Mouse (Mus musculus) heart, postnatal 0 days (tissue): Measurements from ENCODE around the gene Tex14. TPM values are rescaled to one million over a fixed set of nuclear protein-coding genes. Genes with fewer than 3 reads are reported as not detected.
A peak's percentile ranks its signal among the peaks of the same experiment; 100 is the strongest.
"Not testable (repeated sequence)": the region's sequence is repeated elsewhere in the genome, so short reads cannot be mapped to it uniquely, and the experiment has no call there.

ENCODE experiments used
- ATAC-seq: fragments of 200-750 bp; cut with Nextera tagmentation; 2 replicates; pipeline ENCODE4 v1.8.0; 2017; ENCODE audit warnings: low read depth, moderate number of reproducible peaks, moderate library complexity; ENCODE audit not compliant: insufficient read depth
- DNase-seq: peaks from one replicate; pipeline ENCODE4 v3.0.0-alpha.2; 2016; ENCODE audit warnings: low spot score
- H3K27ac ChIP-seq: fragments of 300-500 bp; sonication (generic); 2 replicates; pipeline ENCODE4 v1.5.1; 2014; ENCODE audit warnings: low read depth, mild to moderate bottlenecking
- H3K27me3 ChIP-seq: fragments of 300-500 bp; sonication (generic); 2 replicates; pipeline ENCODE4 v1.6.1; 2014; ENCODE audit warnings: low read length, mixed read lengths; ENCODE audit not compliant: control insufficient read depth, insufficient read depth
- H3K36me3 ChIP-seq: fragments of 300-500 bp; sonication (generic); replicated peaks from 2 replicates; pipeline ENCODE4 v1.6.1; 2014; ENCODE audit warnings: low read length, mixed read lengths; ENCODE audit not compliant: control insufficient read depth, insufficient read depth
- H3K4me1 ChIP-seq: fragments of 300-500 bp; sonication (generic); 2 replicates; pipeline ENCODE4 v1.6.1; 2014; ENCODE audit warnings: antibody characterized with exemption; ENCODE audit not compliant: control insufficient read depth, insufficient read depth
- H3K4me2 ChIP-seq: fragments of 300-500 bp; sonication (generic); 2 replicates; pipeline ENCODE4 v1.6.1; 2014; ENCODE audit warnings: low read depth, mild to moderate bottlenecking, low read length, moderate library complexity
- H3K4me3 ChIP-seq: fragments of 300-500 bp; sonication (generic); 2 replicates; pipeline ENCODE4 v1.5.1; 2014; ENCODE audit warnings: low read depth, low read length
- H3K9ac ChIP-seq: fragments of 300-500 bp; sonication (generic); replicated peaks from 2 replicates; pipeline ENCODE4 v1.6.1; 2014; ENCODE audit warnings: low read depth, low read length, mixed read lengths
- H3K9me3 ChIP-seq: fragments of 300-500 bp; sonication (generic); replicated peaks from 2 replicates; pipeline ENCODE4 v1.6.1; 2016; ENCODE audit warnings: low read length; ENCODE audit not compliant: control insufficient read depth
- CTCF ChIP-seq: IDR thresholded peaks from 2 replicates; pipeline ENCODE4 v1.5.1; 2016; ENCODE audit warnings: antibody characterized with exemption, control low read depth, low read depth
- EP300 ChIP-seq: IDR thresholded peaks from 2 replicates; pipeline ENCODE4 v1.6.1; 2016; ENCODE audit warnings: antibody characterized with exemption, low read depth
- WGBS: fragments of 180-500 bp; shearing (Covaris S2); extraction: QIAGEN DNeasy Blood & Tissue Kit; methylation state at CpG from one replicate; pipeline ENCODE4 v1.1.7; 2014; 5-methylcytosine and 5-hydroxymethylcytosine counted together
- polyA plus RNA-seq: library from polyadenylated mRNA; unstranded; fragments of >200 nt; fragmentation: Nextera tagmentation; extraction: Ambion mirVana; gene quantifications from 2 replicates; pipeline ENCODE4 v1.2.1, GENCODE M21; 2015
- total RNA-seq: library from RNA; depleted of rRNA; stranded (reverse); fragments of >200 nt; gene quantifications from 2 replicates; pipeline ENCODE4 v1.2.3, GENCODE M21; 2014; ENCODE audit warnings: low replicate concordance

Gene Tex14
- total and polyA plus RNA-seq, 2 experiments from 2014 or later, result 0.22 to 0.46 TPM

DNA sequence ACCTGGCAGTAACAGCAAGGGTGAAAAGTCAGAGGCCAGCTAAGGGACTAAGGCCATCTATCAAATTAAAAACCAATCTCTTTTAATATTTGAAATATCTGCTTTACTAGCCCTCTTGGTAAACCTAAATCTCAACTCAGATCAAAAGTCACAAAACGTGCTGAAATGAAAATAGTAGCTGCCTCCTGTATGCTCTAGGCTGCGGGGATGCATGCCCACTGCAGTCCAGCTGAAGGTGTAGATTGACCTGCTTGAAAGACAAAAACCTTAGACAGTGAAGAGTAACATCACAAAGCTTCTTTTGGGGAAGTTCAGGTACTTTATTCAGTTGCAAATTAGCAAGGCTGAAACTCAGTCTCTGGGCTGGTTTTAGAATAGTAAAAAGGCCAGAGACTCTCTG is 74.3 kb downstream of the Tex14 start:
- H3K27ac ChIP-seq, ATAC-seq, H3K9me3 ChIP-seq, DNase-seq, H3K4me1 ChIP-seq, H3K4me3 ChIP-seq, H3K4me2 ChIP-seq, H3K36me3 ChIP-seq, H3K27me3 ChIP-seq, H3K9ac ChIP-seq: not testable (repeated sequence)
- WGBS, result 76% methylated on average over 2 of the region's 2 CpGs

DNA sequence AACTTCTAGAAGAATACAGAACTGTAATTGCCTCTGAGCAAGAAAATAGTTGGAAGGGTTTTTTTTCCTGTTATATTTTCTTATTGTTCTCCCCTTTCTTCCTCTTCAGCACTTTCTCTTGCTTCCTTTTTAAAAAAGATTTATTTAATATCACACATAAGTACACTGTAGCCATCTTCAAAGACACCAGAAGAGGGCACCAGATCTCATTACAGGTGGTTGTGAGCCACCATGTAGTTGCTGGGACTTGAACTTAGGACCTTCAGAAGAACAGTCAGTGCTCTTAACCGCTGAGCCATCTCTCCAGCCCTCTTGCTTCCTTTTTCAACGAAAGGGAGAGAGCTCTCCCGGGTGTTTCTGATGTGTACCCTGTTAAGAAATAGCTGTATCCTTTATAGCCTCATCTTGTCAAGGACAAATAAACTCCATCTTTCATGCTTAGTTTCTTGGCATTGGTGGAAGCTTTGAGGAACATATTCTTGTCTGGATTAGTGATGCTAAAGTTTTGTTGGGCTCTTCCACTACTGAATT is 79.0 kb downstream of the Tex14 start:
- H3K4me1 ChIP-seq, result no peaks in the 10 kb centered on the region
- DNase-seq (no peak), ATAC-seq (no peak)
- H3K4me3 ChIP-seq, result no peak overlapping the region
- TF ChIP-seq EP300, result no peak
- TF ChIP-seq CTCF, result no peak
- no peak overlapping the region for H3K4me2 ChIP-seq
- no peak overlapping the region for H3K9ac ChIP-seq
- H3K36me3 ChIP-seq, result no peaks in the 10 kb centered on the region
- H3K27me3 ChIP-seq, result no peaks in the 10 kb centered on the region
- no peaks in the 10 kb centered on the region for H3K9me3 ChIP-seq
- no peak overlapping the region for H3K27ac ChIP-seq
- 78% methylated on average over 3 of the region's 3 CpGs for WGBS

- H3K9me3 ChIP-seq, result 0 out of 2 replicates have a peak, but pooled peaks cover 1% of the 10 kb centered on the region
Observed at GRCm38 (mm10) chr11:87488948-87489347, 84.1 kb downstream of the Tex14 start.

GRCm38 (mm10) chr11:87504690-87505214 is 99.9 kb downstream of the Tex14 start:
- WGBS, result 44% methylated on average over 5 of the region's 5 CpGs

More at GRCm38 (mm10) chr11:87488948-87489347, 84.1 kb downstream of the Tex14 start:
- H3K27ac ChIP-seq, result no peak overlapping the region
- DNase-seq (no peak), ATAC-seq (no peak)
- H3K4me2 ChIP-seq, result no peak overlapping the region
- H3K27me3 ChIP-seq, result no peaks in the 10 kb centered on the region
- no peak for TF ChIP-seq CTCF
- no peak for TF ChIP-seq EP300
- H3K36me3 ChIP-seq, result no peaks in the 10 kb centered on the region
- H3K4me1 ChIP-seq, result no peaks in the 10 kb centered on the region
- WGBS, result 83% methylated on average over 3 of the region's 3 CpGs
- H3K9ac ChIP-seq, result no peak overlapping the region
- no peak overlapping the region for H3K4me3 ChIP-seq

DNA sequence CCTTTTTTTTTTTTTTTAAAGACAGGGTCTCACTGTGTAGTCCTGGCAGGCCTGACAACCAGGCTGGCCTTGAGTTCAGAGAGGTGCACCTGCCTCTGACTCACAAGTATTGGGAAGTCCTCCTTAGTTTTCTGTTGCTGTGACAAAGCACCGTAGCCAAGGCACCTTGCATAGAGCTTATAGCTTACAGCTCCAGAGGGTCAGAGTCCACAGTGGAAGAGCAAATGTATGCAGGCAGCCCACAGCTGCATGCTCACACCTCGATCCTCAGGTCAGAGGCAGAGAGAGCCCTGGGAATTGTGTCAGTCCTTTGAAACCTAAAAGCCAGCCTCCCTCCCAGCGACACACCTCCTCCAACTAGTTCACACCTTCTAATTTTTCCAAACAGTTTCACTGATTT is 101.6 kb downstream of the Tex14 start:
- TF ChIP-seq EP300 (no peak), CTCF (no peak)
- no peak for DNase-seq
- Histone ChIP-seq H3K9me3 (no peaks in the 10 kb centered on the region), H3K4me1 (no peaks in the 10 kb centered on the region), H3K4me2 (no peak overlapping the region), H3K27ac (no peak overlapping the region), H3K9ac (no peak overlapping the region), H3K4me3 (no peak overlapping the region), H3K36me3 (no peaks in the 10 kb centered on the region), H3K27me3 (no peaks in the 10 kb centered on the region)
- ATAC-seq, result no peak
- 70% methylated on average over 3 of the region's 3 CpGs for WGBS

More at GRCm38 (mm10) chr11:87504690-87505214, 99.9 kb downstream of the Tex14 start:
- no peaks in the 10 kb centered on the region for H3K36me3 ChIP-seq
- ATAC-seq, result no peak
- H3K9me3 ChIP-seq, result no peaks in the 10 kb centered on the region
- DNase-seq, result peak; percentile 35
- no peak overlapping the region for H3K4me2 ChIP-seq
- H3K4me1 ChIP-seq, result no peaks in the 10 kb centered on the region
- H3K27me3 ChIP-seq, result no peaks in the 10 kb centered on the region
- no peak overlapping the region for H3K4me3 ChIP-seq
- H3K9ac ChIP-seq, result no peak overlapping the region
- no peak overlapping the region for H3K27ac ChIP-seq
- peak; percentile 55 for TF ChIP-seq CTCF
- no peak for TF ChIP-seq EP300

DNA sequence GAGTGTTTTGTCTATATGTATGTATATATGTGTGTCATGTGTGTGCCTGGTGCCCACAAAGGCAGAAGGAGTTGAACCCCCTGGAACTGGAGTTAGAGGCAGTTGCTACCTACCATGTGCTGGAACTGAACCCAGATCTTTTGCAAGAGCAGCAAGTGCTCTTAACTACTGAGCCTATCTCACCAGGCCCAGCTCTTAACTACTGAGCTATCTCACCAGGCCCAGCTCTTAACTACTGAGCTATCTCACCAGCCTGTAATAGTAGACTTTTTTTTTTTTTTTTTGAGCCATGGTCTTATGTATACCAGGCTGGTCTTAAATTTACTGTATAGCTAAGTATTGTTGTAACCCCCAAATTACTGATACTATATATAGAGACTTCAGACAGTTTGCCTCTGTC is 102.2 kb downstream of the Tex14 start:
- Histone ChIP-seq H3K9ac (no peak overlapping the region), H3K4me2 (no peak overlapping the region), H3K27ac (no peak overlapping the region), H3K36me3 (no peaks in the 10 kb centered on the region), H3K9me3 (no peaks in the 10 kb centered on the region), H3K4me3 (no peak overlapping the region), H3K27me3 (no peaks in the 10 kb centered on the region), H3K4me1 (no peaks in the 10 kb centered on the region)
- ATAC-seq, result no peak
- no peak for DNase-seq
- TF ChIP-seq CTCF (no peak), EP300 (no peak)
